Mouse (Mus musculus): ENCODE results near the gene Adcy9. TPM values are rescaled to one million over a fixed set of nuclear protein-coding genes. Genes with fewer than 3 reads are reported as not detected.

Adcy9 gene
- polyA plus RNA-seq, 1 experiment from 2014 or later: 1.5 TPM

GRCm38 (mm10) chr16:4280949-4281348, 139.3 kb downstream of the Adcy9 start:
- no peaks in the 10 kb centered on the region for H3K4me1 ChIP-seq
- no peaks in the 10 kb centered on the region for H3K27me3 ChIP-seq
- H3K9me3 ChIP-seq: no peaks in the 10 kb centered on the region
- no peak overlapping the region for H3K9ac ChIP-seq
- ATAC-seq (ENCODE audit: insufficient number of reproducible peaks, insufficient read depth, low FRiP score, low TSS enrichment): no peak
- 83% methylated on average over 9 of the region's 9 CpGs for WGBS
- no peak overlapping the region for H3K4me2 ChIP-seq (replicated peaks)
- no peak overlapping the region for H3K4me3 ChIP-seq
- H3K27ac ChIP-seq: no peak overlapping the region
- H3K36me3 ChIP-seq: no peaks in the 10 kb centered on the region

DNA sequence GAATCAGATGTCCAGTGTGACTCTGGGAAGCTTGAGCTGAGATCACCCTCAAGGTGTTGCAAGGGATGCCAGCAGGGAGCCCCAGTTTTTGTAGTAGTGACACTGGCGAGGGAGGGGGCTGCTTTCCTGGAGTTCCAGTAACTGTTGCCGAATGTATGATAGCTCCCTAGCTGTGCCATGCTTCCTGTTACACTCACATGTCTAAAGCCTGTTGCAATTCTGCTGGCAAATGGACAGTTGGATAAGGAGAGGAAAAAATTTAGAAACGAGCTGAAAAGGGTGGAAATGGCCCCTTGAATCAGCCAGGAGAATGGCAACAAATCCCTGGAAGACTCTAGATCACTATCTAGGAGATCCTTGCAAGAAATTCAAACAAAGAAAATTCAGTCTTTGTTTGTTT, 140.7 kb downstream of the Adcy9 start:
- H3K27ac ChIP-seq: no peak overlapping the region
- no peaks in the 10 kb centered on the region for H3K27me3 ChIP-seq
- H3K9ac ChIP-seq: no peak overlapping the region
- WGBS: 78% methylated on average over 3 of the region's 3 CpGs
- H3K36me3 ChIP-seq: no peaks in the 10 kb centered on the region
- ATAC-seq (ENCODE audit: insufficient number of reproducible peaks, insufficient read depth, low FRiP score, low TSS enrichment): no peak
- no peak overlapping the region for H3K4me2 ChIP-seq (replicated peaks)
- no peaks in the 10 kb centered on the region for H3K9me3 ChIP-seq
- no peak overlapping the region for H3K4me3 ChIP-seq
- H3K4me1 ChIP-seq: no peaks in the 10 kb centered on the region

DNA sequence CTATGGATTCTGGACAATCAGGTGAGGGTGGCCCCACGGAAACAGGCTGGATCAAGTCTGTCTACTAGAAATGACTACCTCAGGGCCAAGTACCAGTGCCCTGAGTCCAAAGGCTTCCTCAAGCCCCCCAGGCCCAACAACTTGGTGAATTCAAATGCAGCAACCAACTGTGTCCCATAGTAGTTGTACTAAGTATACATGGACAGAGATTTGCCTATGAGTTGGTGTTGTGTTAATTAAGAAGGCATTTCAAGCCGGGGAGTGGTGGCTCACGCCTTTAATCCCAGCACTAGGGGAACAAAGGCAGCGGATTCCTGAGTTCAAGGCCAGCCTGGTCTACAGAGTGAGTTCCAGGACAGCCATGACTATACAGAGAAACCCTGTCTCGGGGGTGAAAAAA, 143.7 kb downstream of the Adcy9 start:
- H3K9me3 ChIP-seq: no peaks in the 10 kb centered on the region
- H3K27ac ChIP-seq: no peak overlapping the region
- no peaks in the 10 kb centered on the region for H3K27me3 ChIP-seq
- H3K4me1 ChIP-seq: peaks cover 5% of the 10 kb centered on the region; the same call in 1 of the 2 replicates
- no peak for ATAC-seq (ENCODE audit: insufficient number of reproducible peaks, insufficient read depth, low FRiP score, low TSS enrichment)
- H3K4me3 ChIP-seq: no peak overlapping the region
- H3K4me2 ChIP-seq (replicated peaks): no peak overlapping the region
- 85% methylated on average over 5 of the region's 5 CpGs for WGBS
- H3K36me3 ChIP-seq: no peaks in the 10 kb centered on the region
- no peak overlapping the region for H3K9ac ChIP-seq

GRCm38 (mm10) chr16:4276151-4276550, 144.1 kb downstream of the Adcy9 start:
- no peak overlapping the region for H3K4me3 ChIP-seq
- H3K9me3 ChIP-seq: no peaks in the 10 kb centered on the region
- WGBS: 82% methylated on average over 2 of the region's 2 CpGs
- no peak for ATAC-seq (ENCODE audit: insufficient number of reproducible peaks, insufficient read depth, low FRiP score, low TSS enrichment)
- no peak overlapping the region for H3K9ac ChIP-seq
- no peak overlapping the region for H3K4me2 ChIP-seq (replicated peaks)
- H3K4me1 ChIP-seq: peaks cover 10% of the 10 kb centered on the region; the same call in 1 of the 2 replicates
- H3K27ac ChIP-seq: no peak overlapping the region
- H3K27me3 ChIP-seq: no peaks in the 10 kb centered on the region
- no peaks in the 10 kb centered on the region for H3K36me3 ChIP-seq

- H3K27ac ChIP-seq: 0 out of 2 replicates have a peak overlapping the region, but pooled peaks have one; percentile 37
- H3K4me2 ChIP-seq (replicated peaks): no peak overlapping the region
- no peak overlapping the region for H3K4me3 ChIP-seq
Observed at GRCm38 (mm10) chr16:4273702-4274476, 146.4 kb downstream of the Adcy9 start.

DNA sequence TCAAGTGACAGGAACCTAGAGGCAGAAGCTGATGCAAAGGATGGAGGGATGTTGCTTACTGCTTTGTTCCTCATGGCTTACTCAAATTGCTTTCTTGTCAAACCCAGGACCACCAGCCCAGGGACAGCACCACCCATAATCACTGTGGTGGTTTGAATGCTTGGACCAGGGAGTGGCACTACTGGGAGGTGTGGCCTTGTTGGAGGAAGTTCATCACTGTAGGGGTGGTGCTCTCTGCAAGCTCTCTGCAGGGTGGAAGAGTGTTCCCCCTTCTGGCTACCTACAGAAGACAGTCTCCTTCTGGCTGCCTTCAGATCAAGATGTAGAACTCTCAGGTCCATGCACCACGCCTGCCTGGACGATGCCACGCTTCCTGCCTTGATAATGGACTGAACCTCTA, 148.0 kb downstream of the Adcy9 start:
- ATAC-seq (ENCODE audit: insufficient number of reproducible peaks, insufficient read depth, low FRiP score, low TSS enrichment): no peak
- 86% methylated on average over 3 of the region's 3 CpGs for WGBS
- Histone ChIP-seq H3K4me1 (peaks cover 13% of the 10 kb centered on the region; the same call in 1 of the 2 replicates), H3K9me3 (no peaks in the 10 kb centered on the region), H3K4me2 (replicated peaks) (no peak overlapping the region), H3K27me3 (0 out of 2 replicates have a peak, but pooled peaks cover 3% of the 10 kb centered on the region), H3K9ac (no peak overlapping the region), H3K4me3 (no peak overlapping the region), H3K27ac (no peak overlapping the region), H3K36me3 (no peaks in the 10 kb centered on the region)

More at GRCm38 (mm10) chr16:4273702-4274476, 146.4 kb downstream of the Adcy9 start:
- Histone ChIP-seq H3K36me3 (no peaks in the 10 kb centered on the region), H3K4me1 (peaks cover 13% of the 10 kb centered on the region; the same call in 1 of the 2 replicates), H3K9me3 (no peaks in the 10 kb centered on the region), H3K27me3 (no peaks in the 10 kb centered on the region), H3K9ac (no peak overlapping the region)
- no peak for ATAC-seq (ENCODE audit: insufficient number of reproducible peaks, insufficient read depth, low FRiP score, low TSS enrichment)
- 61% methylated on average over 12 of the region's 12 CpGs for WGBS

DNA sequence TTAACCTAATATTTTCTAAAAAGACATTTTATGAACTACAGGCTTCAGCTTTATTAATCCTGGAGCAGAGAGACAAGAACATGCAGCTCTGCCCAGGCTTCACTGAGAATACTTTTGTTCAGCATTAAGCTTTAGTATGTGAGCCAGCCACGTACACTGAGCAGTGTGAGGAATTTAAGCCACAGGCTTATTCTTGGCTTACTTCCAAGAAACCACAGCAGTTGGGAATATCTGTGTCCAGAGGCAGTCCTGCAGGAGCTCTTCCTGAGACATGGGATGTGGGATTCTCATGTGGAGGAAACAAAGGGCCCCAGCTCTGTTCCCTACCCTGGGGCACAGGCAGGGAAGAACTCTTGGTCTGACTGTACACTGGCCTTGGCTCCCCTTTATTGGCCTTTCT, 149.4 kb downstream of the Adcy9 start:
- 14% methylated on average over 1 of the region's 1 CpGs for WGBS
- Histone ChIP-seq H3K4me1 (peaks cover 15% of the 10 kb centered on the region; the same call in 1 of the 2 replicates), H3K9ac (no peak overlapping the region), H3K4me3 (no peak overlapping the region), H3K36me3 (no peaks in the 10 kb centered on the region), H3K4me2 (replicated peaks) (no peak overlapping the region), H3K27ac (peak overlapping the region; percentile 65), H3K27me3 (peaks cover 5% of the 10 kb centered on the region; the same call in 1 of the 2 replicates), H3K9me3 (no peaks in the 10 kb centered on the region)
- peak; percentile 64 for ATAC-seq (ENCODE audit: insufficient number of reproducible peaks, insufficient read depth, low FRiP score, low TSS enrichment)

GRCm38 (mm10) chr16:4267857-4268666, 152.2 kb downstream of the Adcy9 start:
- 6% methylated on average over 40 of the region's 40 CpGs for WGBS
- Histone ChIP-seq H3K27ac (no peak overlapping the region), H3K27me3 (peaks cover 5% of the 10 kb centered on the region; the same call in 1 of the 2 replicates), H3K9me3 (no peaks in the 10 kb centered on the region), H3K36me3 (no peaks in the 10 kb centered on the region), H3K9ac (peak overlapping the region; percentile 51), H3K4me2 (replicated peaks) (peak overlapping the region; percentile 57), H3K4me1 (peaks cover 10% of the 10 kb centered on the region; the same call in 1 of the 2 replicates), H3K4me3 (peak overlapping the region; percentile 31)
- peak; percentile 69 for ATAC-seq (ENCODE audit: insufficient number of reproducible peaks, insufficient read depth, low FRiP score, low TSS enrichment)

- WGBS: 54% methylated on average over 9 of the region's 9 CpGs
- H3K4me2 ChIP-seq (replicated peaks): peak overlapping the region; percentile 57
- H3K4me1 ChIP-seq: peaks cover 10% of the 10 kb centered on the region; the same call in 1 of the 2 replicates
- H3K27me3 ChIP-seq: peaks cover 5% of the 10 kb centered on the region; the same call in 1 of the 2 replicates
- no peaks in the 10 kb centered on the region for H3K9me3 ChIP-seq
- no peaks in the 10 kb centered on the region for H3K36me3 ChIP-seq
- no peak for ATAC-seq (ENCODE audit: insufficient number of reproducible peaks, insufficient read depth, low FRiP score, low TSS enrichment)
- H3K4me3 ChIP-seq: peak overlapping the region; percentile 31; the same call in 1 of the 2 replicates
- no peak overlapping the region for H3K27ac ChIP-seq
- H3K9ac ChIP-seq: peak overlapping the region; percentile 51
Observed at GRCm38 (mm10) chr16:4267453-4267852, 152.8 kb downstream of the Adcy9 start.

- no peak overlapping the region for H3K9ac ChIP-seq
- ATAC-seq (ENCODE audit: insufficient number of reproducible peaks, insufficient read depth, low FRiP score, low TSS enrichment): no peak
- H3K36me3 ChIP-seq: no peaks in the 10 kb centered on the region
- H3K9me3 ChIP-seq: no peaks in the 10 kb centered on the region
- H3K27ac ChIP-seq: no peak overlapping the region
- H3K4me2 ChIP-seq (replicated peaks): no peak overlapping the region
- peaks cover 5% of the 10 kb centered on the region; the same call in 1 of the 2 replicates for H3K27me3 ChIP-seq
- 0 out of 2 replicates have a peak, but pooled peaks cover 2% of the 10 kb centered on the region for H3K4me1 ChIP-seq
- H3K4me3 ChIP-seq: no peak overlapping the region
- 63% methylated on average over 5 of the region's 5 CpGs for WGBS
Observed at GRCm38 (mm10) chr16:4265351-4265750, 154.9 kb downstream of the Adcy9 start.

DNA sequence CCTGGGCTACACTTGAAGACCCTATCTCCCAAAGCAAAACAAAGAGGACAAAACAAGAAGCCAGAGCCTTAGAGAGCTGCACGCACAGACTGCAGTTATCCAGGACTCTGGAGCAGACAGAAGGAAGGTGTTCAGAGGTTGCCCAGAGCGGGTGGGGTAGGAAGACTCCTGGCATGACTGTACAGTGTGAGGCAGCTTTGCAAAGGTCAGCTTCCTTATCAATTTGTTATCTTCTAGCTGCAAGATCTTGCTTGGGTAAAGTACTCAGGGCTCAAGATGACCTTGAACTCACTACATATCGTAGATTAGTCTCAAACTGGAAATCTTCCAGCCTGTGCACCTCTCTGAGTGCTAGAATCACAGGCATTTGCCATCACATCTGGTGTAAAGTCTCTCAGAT, 156.8 kb downstream of the Adcy9 start:
- WGBS: 84% methylated on average over 3 of the region's 3 CpGs
- H3K4me1 ChIP-seq: 0 out of 2 replicates have a peak, but pooled peaks cover 2% of the 10 kb centered on the region
- H3K27me3 ChIP-seq: peaks cover 5% of the 10 kb centered on the region; the same call in 1 of the 2 replicates
- H3K27ac ChIP-seq: no peak overlapping the region
- H3K4me3 ChIP-seq: no peak overlapping the region
- no peak for ATAC-seq (ENCODE audit: insufficient number of reproducible peaks, insufficient read depth, low FRiP score, low TSS enrichment)
- H3K4me2 ChIP-seq (replicated peaks): no peak overlapping the region
- no peak overlapping the region for H3K9ac ChIP-seq
- H3K9me3 ChIP-seq: no peaks in the 10 kb centered on the region
- H3K36me3 ChIP-seq: no peaks in the 10 kb centered on the region

All from embryonic facial prominence, embryonic 12.5 days (tissue).